Mouse (Mus musculus) megakaryocyte, embryonic 14.5 days (primary cell): ENCODE results near the gene Tmpo.

Experiments
- FLI1 ChIP-seq: IDR thresholded peaks from 2 replicates; pipeline ENCODE4 v1.6.1; 2012; ENCODE audit warnings: low read length, inconsistent platforms, mixed read lengths
- GATA1 ChIP-seq: IDR thresholded peaks from 3 replicates; pipeline ENCODE4 v1.6.1; 2012; ENCODE audit warnings: mixed read lengths, low read length, inconsistent platforms, borderline replicate concordance

GRCm38 (mm10) chr10:91158442-91158841, 22.7 kb downstream of the Tmpo start:
- no peak for TF ChIP-seq GATA1
- TF ChIP-seq FLI1: no peak
